ENCODE assay signal across 20 mouse cellular contexts in genomic region chr13:37424904-37425303, GRCm38 (mm10).
DNase-seq lines count a peak whose midpoint lies in the region; ATAC-seq lines count a peak whose summit lies in the region.
"Had no signal": no experiment of that assay in that cellular context is flagged by ENCODE, and none has a peak within 500 bp of the region (broad histone marks: within the 10 kb centered on the region; RNA-seq: fewer than 3 reads in every experiment).

No protein-coding gene starts in this region.

- H3K4me3 ChIP-seq in midbrain, embryonic 14.5 days (replicated peaks; ENCODE audit: low read depth, low read length) = no peak overlapping the region
- H3K4me3 ChIP-seq: embryonic facial prominence, embryonic 10.5 days; forebrain, embryonic 13.5 days; heart, embryonic 12.5 days; hindbrain, embryonic 10.5 days had no signal

- H3K36me3 ChIP-seq in midbrain, embryonic 14.5 days (ENCODE audit: control insufficient read depth, insufficient read depth, low read length) = no peaks in the 10 kb centered on the region
- H3K36me3 ChIP-seq: embryonic facial prominence, embryonic 10.5 days; heart, embryonic 12.5 days; hindbrain, embryonic 10.5 days had no signal

- DNase-seq in heart, adult 11 months = peak; percentile 78
- no peak for DNase-seq in heart, adult 18-20 months
- peak; percentile 43 to 57 for DNase-seq in left cerebral cortex, adult 18-20 months (ENCODE audit: low spot score in 2 of 2)
- DNase-seq in left cerebral cortex, postnatal 14 days (ENCODE audit: low spot score in 2 of 2) = no peak
- peak; percentile 38 for DNase-seq in right cerebral cortex, postnatal 25 days
- DNase-seq in right cerebral cortex, postnatal 4 days = no peak
- no peak for DNase-seq in kidney, adult 11 months
- no peak for DNase-seq in midbrain, embryonic 14.5 days
- DNase-seq: adrenal gland, adult 2 months; adrenal gland, postnatal 25 days; cerebellum, adult 2 months; cerebellum, postnatal 10 days; forebrain, postnatal 0 days had no signal

- H3K4me2 ChIP-seq in midbrain, embryonic 14.5 days (ENCODE audit: low read length) = no peak overlapping the region
- H3K4me2 ChIP-seq: forebrain, embryonic 13.5 days; heart, embryonic 12.5 days; hindbrain, embryonic 14.5 days had no signal

- no peak overlapping the region for H3K9ac ChIP-seq in midbrain, embryonic 14.5 days (replicated peaks; ENCODE audit: low read length)
- H3K9ac ChIP-seq: forebrain, embryonic 13.5 days; forebrain, postnatal 0 days; heart, embryonic 12.5 days; hindbrain, embryonic 14.5 days had no signal

- intact Hi-C loops in left cerebral cortex, postnatal 14 days (cut with DNase I) = no loop called here

- no peak overlapping the region for H3K27ac ChIP-seq in midbrain, embryonic 14.5 days (replicated peaks; ENCODE audit: low read depth, low read length)
- H3K27ac ChIP-seq: embryonic facial prominence, embryonic 10.5 days; forebrain, embryonic 13.5 days; hindbrain, embryonic 10.5 days; hindbrain, embryonic 14.5 days had no signal

- no peaks in the 10 kb centered on the region; the same call in 1 of the 2 replicates for H3K4me1 ChIP-seq in midbrain, embryonic 14.5 days (ENCODE audit: control insufficient read depth, insufficient read depth, low read length)
- H3K4me1 ChIP-seq: heart, embryonic 12.5 days; hindbrain, embryonic 10.5 days had no signal

- ATAC-seq in midbrain, embryonic 14.5 days (ENCODE audit: low FRiP score, low TSS enrichment) = no peak
- ATAC-seq: activated CD4-positive, CD25-positive, alpha-beta regulatory T cell, adult 4 months; forebrain, embryonic 13.5 days; forebrain, postnatal 0 days; Patski had no signal

- H3K27me3 ChIP-seq in midbrain, embryonic 14.5 days (ENCODE audit: control insufficient read depth, insufficient read depth, low read length) = no peaks in the 10 kb centered on the region
- H3K27me3 ChIP-seq: forebrain, embryonic 13.5 days; heart, embryonic 12.5 days; Patski had no signal

- 93% methylated on average over 6 of the region's 6 CpGs for WGBS in midbrain, embryonic 14.5 days

- no peaks in the 10 kb centered on the region for H3K9me3 ChIP-seq in midbrain, embryonic 14.5 days (ENCODE audit: control insufficient read depth, low read length)
- H3K9me3 ChIP-seq: hindbrain, embryonic 10.5 days had no signal

Comparison
In these comparisons a context has a peak if more than half of its experiments do, and no peak if none do; other contexts are left out.
1. DNase-seq: peak in heart, adult 11 months (single experiment), left cerebral cortex, adult 18-20 months (2 of 2) and right cerebral cortex, postnatal 25 days (single experiment); none in heart, adult 18-20 months (0 of 2), left cerebral cortex, postnatal 14 days (0 of 2), right cerebral cortex, postnatal 4 days (single experiment), kidney, adult 11 months (single experiment) and midbrain, embryonic 14.5 days (single experiment).